Mouse (Mus musculus): ENCODE measurements at regions not wholly inside any gene's neighbourhood (a gene's known extent, or its start where the extent isn't known, plus 50 kb on each side); places are given as distances from the start of the nearest gene placed in this dataset.
"Not testable (repeated sequence)": the region's sequence is repeated elsewhere in the genome, so short reads cannot be mapped to it uniquely, and the experiment has no call there.

GRCm38 (mm10) chr1:128506551-128507313 is 85.4 kb downstream of the Cxcr4 start:
- H3K36me3 ChIP-seq (replicated peaks; ENCODE audit: control insufficient read depth, insufficient read depth, low read length) = no peaks in the 10 kb centered on the region
- no peak overlapping the region for H3K27ac ChIP-seq (ENCODE audit: low read depth)
- no peaks in the 10 kb centered on the region for H3K27me3 ChIP-seq (ENCODE audit: control insufficient read depth, insufficient read depth, low read length)
- no peaks in the 10 kb centered on the region for H3K9me3 ChIP-seq (replicated peaks; ENCODE audit: control insufficient read depth, low read length)
- H3K4me2 ChIP-seq (ENCODE audit: low read depth, low read length) = no peak overlapping the region
- no peak for DNase-seq (ENCODE audit: low spot score)
- whole genome bisulfite sequencing = 66% methylated on average over 4 of the region's 4 CpGs
- no peaks in the 10 kb centered on the region for H3K4me1 ChIP-seq (ENCODE audit: control insufficient read depth, insufficient read depth)
- TF ChIP-seq CTCF (IDR thresholded peaks at IDR 0.05; ENCODE audit: low read depth) (no peak), EP300 (IDR thresholded peaks at IDR 0.05; ENCODE audit: low read depth) (no peak)
- ATAC-seq (ENCODE audit: insufficient read depth, low read depth) = no peak
- no peak overlapping the region for H3K4me3 ChIP-seq (ENCODE audit: low read depth, low read length)
- H3K9ac ChIP-seq (replicated peaks; ENCODE audit: low read depth, low read length) = no peak overlapping the region

- 58% methylated on average over 4 of the region's 4 CpGs for WGBS
- no peaks in the 10 kb centered on the region for H3K9me3 ChIP-seq (replicated peaks; ENCODE audit: control insufficient read depth, low read length)
- no peak for ATAC-seq (ENCODE audit: insufficient read depth, low read depth)
These were observed 87.2 kb upstream of the Dars start for GRCm38 (mm10) chr1:128504371-128504770.

GRCm38 (mm10) chr1:128498042-128498772 is 81.0 kb upstream of the Dars start:
- no peak overlapping the region for H3K9ac ChIP-seq (replicated peaks; ENCODE audit: low read depth, low read length)
- TF ChIP-seq EP300 (IDR thresholded peaks at IDR 0.05; ENCODE audit: low read depth) (no peak), CTCF (IDR thresholded peaks at IDR 0.05; ENCODE audit: low read depth) (no peak)
- H3K36me3 ChIP-seq (replicated peaks; ENCODE audit: control insufficient read depth, insufficient read depth, low read length) = no peaks in the 10 kb centered on the region
- H3K4me2 ChIP-seq (ENCODE audit: low read depth, low read length) = no peak overlapping the region
- H3K27me3 ChIP-seq (ENCODE audit: control insufficient read depth, insufficient read depth, low read length) = no peaks in the 10 kb centered on the region
- no peak overlapping the region for H3K27ac ChIP-seq (ENCODE audit: low read depth)
- ATAC-seq (ENCODE audit: insufficient read depth, low read depth) (no peak), DNase-seq (ENCODE audit: low spot score) (no peak)
- WGBS = 63% methylated on average over 9 of the region's 9 CpGs
- H3K9me3 ChIP-seq (replicated peaks; ENCODE audit: control insufficient read depth, low read length) = no peaks in the 10 kb centered on the region
- no peaks in the 10 kb centered on the region for H3K4me1 ChIP-seq (ENCODE audit: control insufficient read depth, insufficient read depth)
- no peak overlapping the region for H3K4me3 ChIP-seq (ENCODE audit: low read depth, low read length)

More at GRCm38 (mm10) chr1:128504371-128504770, 87.2 kb upstream of the Dars start:
- Histone ChIP-seq H3K27ac (ENCODE audit: low read depth) (no peak overlapping the region), H3K36me3 (replicated peaks; ENCODE audit: control insufficient read depth, insufficient read depth, low read length) (no peaks in the 10 kb centered on the region), H3K9ac (replicated peaks; ENCODE audit: low read depth, low read length) (no peak overlapping the region), H3K4me3 (ENCODE audit: low read depth, low read length) (no peak overlapping the region), H3K4me2 (ENCODE audit: low read depth, low read length) (no peak overlapping the region), H3K27me3 (ENCODE audit: control insufficient read depth, insufficient read depth, low read length) (no peaks in the 10 kb centered on the region), H3K4me1 (ENCODE audit: control insufficient read depth, insufficient read depth) (no peaks in the 10 kb centered on the region)
- no peak for DNase-seq (ENCODE audit: low spot score)
- TF ChIP-seq EP300 (IDR thresholded peaks at IDR 0.05; ENCODE audit: low read depth) (no peak), CTCF (IDR thresholded peaks at IDR 0.05; ENCODE audit: low read depth) (no peak)

- 88% methylated on average over 2 of the region's 2 CpGs for WGBS
- no peak overlapping the region for H3K9ac ChIP-seq (replicated peaks; ENCODE audit: low read depth, low read length)
- ATAC-seq (ENCODE audit: insufficient read depth, low read depth) (no peak), DNase-seq (ENCODE audit: low spot score) (no peak)
- H3K27ac ChIP-seq (ENCODE audit: low read depth) = no peak overlapping the region
- TF ChIP-seq EP300 (IDR thresholded peaks at IDR 0.05; ENCODE audit: low read depth) (no peak), CTCF (IDR thresholded peaks at IDR 0.05; ENCODE audit: low read depth) (no peak)
- no peaks in the 10 kb centered on the region for H3K36me3 ChIP-seq (replicated peaks; ENCODE audit: control insufficient read depth, insufficient read depth, low read length)
- no peak overlapping the region for H3K4me2 ChIP-seq (ENCODE audit: low read depth, low read length)
- no peaks in the 10 kb centered on the region for H3K4me1 ChIP-seq (ENCODE audit: control insufficient read depth, insufficient read depth)
- no peak overlapping the region for H3K4me3 ChIP-seq (ENCODE audit: low read depth, low read length)
- no peaks in the 10 kb centered on the region for H3K27me3 ChIP-seq (ENCODE audit: control insufficient read depth, insufficient read depth, low read length)
- H3K9me3 ChIP-seq (replicated peaks; ENCODE audit: control insufficient read depth, low read length) = no peaks in the 10 kb centered on the region
These were observed 75.1 kb upstream of the Dars start for GRCm38 (mm10) chr1:128492251-128492650.

- ATAC-seq (ENCODE audit: insufficient read depth, low read depth); H3K4me3 ChIP-seq (ENCODE audit: low read depth, low read length); H3K9me3 ChIP-seq (replicated peaks; ENCODE audit: control insufficient read depth, low read length); H3K27ac ChIP-seq (ENCODE audit: low read depth); H3K4me1 ChIP-seq (ENCODE audit: control insufficient read depth, insufficient read depth); H3K27me3 ChIP-seq (ENCODE audit: control insufficient read depth, insufficient read depth, low read length); H3K9ac ChIP-seq (replicated peaks; ENCODE audit: low read depth, low read length); H3K4me2 ChIP-seq (ENCODE audit: low read depth, low read length); H3K36me3 ChIP-seq (replicated peaks; ENCODE audit: control insufficient read depth, insufficient read depth, low read length); DNase-seq (ENCODE audit: low spot score): not testable (repeated sequence)
- WGBS = 76% methylated on average over 2 of the region's 4 CpGs
These were observed 70.0 kb upstream of the Dars start for GRCm38 (mm10) chr1:128487181-128487580.
